Mouse (Mus musculus) lung, adult 18-20 months (tissue): ENCODE measurements around the gene Cyp2d22.

Experiments used
- DNase-seq, 2 experiments: peaks; one replicate each; pipeline ENCODE4 v3.0.0; 2022; ENCODE audit warnings: mixed read lengths in 2 of 2

The Cyp2d22 gene

DNA sequence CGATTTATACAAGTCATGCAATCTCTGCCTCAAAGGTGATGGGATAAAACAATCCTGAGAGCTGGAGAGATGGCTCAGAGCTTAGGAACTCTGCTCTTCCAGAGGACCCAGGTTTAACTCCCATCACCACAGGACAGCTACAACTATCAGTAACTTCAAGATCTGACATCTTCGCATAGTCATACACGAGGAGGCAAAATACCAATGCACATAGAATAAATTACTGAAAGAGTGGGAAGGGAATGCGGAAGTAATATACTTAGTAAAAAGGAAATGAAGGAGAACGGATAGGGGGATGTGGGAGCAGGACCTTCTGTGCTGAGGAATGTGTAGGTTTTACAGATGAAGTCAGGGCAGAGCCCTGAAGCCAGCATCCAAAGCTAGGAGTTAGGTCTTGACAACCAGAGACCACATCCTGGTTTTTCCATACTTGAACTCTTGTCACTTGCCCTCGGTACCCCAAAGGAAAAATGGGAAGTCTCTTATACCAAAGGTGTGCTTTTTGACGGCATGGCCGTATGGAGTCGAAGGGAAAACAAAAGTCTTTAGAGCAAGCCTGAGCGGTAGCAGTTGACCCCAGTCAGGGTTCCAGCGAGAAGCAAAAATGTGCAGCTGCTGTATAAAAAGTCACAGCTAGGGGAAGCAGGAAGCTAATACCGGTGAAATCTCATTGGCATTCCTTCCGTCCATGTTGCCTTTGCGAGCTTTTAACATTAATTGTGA, 33.3 kb downstream of the Cyp2d22 start:
- no peak for DNase-seq

DNA sequence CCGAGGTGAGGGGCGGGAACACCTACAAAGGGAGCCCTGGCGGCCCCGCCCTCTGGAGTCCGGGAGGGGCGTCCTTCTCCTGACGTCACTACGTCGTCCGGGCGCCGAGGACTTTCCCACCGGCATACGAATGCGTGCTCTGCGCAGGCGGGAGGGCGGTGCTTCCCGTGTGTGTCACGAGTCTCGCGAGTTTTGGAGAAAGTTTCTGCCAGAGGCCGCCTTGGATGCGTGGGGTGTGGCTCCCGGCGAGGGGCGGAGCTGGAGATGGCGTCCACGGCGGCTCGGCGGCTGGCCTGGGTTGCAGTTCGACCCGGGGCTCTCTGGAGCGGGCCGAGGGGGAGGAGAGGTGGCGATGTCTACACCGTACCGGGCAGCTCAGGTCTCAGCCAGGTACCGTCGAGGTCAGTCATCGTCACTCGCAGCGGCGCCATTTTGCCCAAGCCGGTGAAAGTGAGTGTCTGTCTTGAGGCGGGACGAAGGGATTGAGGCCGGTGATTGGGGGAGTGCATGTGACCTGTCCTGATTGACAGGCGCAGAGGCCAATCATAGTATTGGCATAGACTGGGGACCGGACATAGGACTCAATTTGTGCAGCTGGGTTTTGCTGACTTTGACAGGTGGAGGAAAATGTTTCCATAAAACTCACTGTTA, 34.1 kb downstream of the Cyp2d22 start:
- peak; percentile 98 to 99 for DNase-seq

DNA sequence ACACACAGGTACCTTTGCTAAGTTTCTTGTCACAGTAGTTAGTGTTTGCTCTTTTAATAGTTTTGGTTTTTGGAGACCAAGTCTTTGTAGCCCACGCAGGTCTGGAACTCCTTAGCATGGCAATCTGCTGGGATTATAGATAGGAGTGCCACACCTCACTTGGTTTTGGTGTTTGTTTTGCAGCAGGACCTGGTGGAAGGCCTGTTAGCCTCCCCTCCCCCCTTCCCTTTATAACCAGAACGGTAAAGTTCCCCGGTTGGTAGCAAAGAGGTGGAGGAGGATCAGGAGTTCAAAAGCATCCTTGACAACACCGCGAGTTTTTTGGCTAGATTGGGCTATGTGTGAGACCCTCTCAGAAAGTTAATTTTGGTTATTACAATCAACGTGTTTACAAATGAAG, 35.1 kb downstream of the Cyp2d22 start:
- no peak for DNase-seq

DNA sequence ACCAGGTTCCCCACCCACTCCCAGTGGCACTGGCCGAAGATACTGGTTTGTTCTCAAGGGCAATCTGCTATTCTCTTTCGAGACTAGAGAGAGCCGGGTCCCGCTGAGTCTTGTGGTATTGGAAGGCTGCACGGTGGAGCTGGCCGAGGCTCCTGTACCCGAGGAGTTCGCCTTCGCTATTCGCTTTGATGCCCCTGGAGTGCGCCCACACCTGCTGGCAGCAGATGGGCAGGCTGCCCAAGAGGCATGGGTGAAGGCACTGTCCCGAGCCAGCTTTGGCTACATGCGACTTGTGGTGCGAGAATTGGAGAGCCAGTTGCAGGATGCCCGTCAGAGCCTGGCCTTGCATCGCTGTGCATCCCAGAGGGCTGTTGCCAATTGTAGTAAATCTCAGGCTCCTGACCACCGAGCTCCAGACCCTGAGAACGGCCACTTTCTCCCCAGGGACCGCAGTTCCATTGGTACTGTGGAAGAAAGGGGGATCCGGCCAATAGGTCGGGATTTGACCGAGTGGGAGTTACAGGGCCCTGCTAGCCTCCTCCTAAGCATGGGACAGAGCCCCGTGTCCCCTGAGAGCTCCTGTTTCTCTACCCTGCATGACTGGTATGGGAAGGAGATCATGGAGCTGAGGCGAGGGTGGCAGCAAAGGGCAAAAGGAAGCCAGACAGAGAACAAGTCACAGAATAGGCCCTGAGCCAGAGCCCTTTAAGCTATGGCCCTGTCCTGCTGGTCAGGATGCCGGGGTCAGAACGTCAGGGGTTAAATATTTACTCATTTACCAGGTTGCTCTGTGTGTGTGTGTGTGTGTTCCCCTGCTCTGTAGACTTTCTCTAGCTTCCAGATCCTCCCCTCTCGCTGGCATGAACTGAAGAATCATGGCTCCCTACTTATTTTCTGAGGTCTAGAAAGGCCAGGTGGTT, 36.4 kb downstream of the Cyp2d22 start:
- no peak for DNase-seq

DNA sequence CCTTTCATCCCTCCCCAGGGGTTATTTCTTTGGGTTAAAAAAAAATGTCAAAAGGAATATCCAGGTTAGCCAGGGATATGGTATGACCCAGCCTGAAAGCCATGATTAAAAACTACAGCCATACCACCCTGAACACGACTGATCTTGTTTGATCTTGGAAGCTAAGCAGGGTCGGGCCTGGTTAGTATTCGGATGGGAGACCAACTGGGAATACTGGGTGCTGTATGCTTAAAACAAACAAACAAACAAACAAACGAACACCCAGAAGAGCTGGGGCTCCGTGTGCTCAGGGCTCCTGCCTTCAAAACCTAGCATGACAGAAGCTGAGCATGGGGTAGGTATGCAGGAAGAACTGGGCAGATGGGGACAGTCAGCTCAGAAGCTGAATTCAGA, 37.5 kb downstream of the Cyp2d22 start:
- DNase-seq = no peak

DNA sequence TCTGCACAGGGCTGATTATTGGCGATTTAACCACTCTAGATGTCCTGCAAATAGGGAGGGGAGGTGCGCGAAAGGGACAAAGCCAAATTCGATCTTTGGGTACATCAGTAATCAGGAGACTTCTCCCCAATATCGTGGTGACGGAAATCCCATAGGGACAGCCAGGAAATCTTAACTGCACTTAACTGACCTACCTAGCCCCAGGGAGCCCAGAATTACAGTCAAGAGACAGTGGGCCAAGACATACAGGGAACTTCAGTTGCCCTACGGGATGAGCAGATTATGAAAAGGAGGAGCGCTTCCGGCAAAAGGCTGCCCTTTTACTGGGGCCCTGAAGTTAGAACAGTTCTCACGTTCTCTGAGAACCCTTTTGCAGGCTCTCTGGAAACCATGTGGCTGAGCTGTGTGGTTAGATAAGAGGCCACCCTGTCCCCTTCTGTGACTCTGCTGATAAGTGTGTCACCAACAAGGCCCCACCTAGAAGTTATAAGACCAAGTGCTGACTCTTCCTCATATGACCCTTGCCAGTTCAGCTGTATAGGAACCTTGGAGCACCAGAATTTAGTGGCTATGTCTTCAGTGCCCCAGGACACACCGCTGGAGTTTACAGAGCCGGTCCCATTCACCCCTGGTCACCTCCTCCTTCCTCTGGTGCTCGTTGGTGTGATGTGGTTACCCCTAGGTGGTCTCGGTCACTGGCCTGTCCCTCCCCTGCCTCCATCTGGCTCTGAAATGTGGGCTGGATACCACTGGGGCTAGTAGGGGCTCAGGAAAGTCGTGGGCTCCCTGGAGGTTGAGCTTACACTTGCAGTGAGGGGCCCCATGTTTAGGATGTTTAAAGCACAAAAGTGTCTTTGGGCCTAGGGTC, 38.2 kb downstream of the Cyp2d22 start:
- no peak for DNase-seq

DNA sequence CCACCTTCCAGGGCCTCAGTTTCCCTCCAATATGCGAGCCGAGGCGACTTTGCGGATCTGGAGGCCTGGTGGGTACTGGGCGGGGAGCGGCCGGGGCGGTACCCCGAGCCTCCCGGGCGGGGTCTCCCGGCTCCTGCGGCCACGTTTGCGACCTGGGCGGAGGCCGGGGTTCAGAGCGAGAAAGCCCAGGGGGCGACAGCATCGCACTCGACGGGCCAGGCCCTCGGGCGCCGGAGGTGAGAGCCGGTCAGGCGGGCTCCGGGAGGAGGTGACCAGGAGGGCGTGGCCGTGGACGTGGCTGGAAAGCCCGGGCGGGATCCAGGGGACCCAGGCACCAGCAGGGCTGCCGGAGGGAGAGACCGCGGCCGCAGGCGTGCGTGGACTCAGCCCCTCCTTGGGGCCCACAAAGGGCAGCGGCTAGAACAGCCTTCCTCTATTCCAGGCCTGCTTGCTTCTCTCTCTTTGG, 39.0 kb downstream of the Cyp2d22 start:
- peak; percentile 62 to 66 for DNase-seq

DNA sequence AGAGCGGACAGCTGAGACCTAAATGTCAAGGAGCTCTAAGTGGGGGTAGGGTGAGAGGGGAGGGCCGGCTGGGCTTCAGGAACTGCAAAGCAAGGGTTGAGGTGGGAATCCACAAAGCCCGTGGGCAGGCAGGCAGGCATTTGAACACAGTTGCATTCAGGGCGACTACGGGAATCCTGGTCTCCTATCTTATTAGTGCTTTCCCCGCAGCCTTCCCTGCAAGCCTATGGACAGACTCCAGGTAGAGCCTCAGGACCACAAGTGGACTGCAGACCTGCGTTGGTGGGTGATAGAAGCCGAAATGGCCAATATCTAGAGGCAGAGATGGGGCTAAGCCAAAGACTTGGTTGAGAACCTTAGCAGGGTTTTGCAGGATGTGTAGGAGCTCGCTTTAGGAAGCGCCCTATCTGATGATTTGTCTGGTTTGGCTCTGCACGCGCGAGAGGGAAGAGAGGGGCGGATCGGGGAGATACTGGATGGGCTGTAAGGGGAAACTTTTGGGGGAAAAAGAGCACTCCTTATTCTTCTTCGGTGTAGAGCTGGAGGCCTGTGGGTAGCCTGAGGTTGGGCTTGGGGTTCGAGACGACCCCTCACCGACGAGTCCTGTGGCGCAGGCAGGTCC, 39.5 kb downstream of the Cyp2d22 start:
- no peak for DNase-seq

DNA sequence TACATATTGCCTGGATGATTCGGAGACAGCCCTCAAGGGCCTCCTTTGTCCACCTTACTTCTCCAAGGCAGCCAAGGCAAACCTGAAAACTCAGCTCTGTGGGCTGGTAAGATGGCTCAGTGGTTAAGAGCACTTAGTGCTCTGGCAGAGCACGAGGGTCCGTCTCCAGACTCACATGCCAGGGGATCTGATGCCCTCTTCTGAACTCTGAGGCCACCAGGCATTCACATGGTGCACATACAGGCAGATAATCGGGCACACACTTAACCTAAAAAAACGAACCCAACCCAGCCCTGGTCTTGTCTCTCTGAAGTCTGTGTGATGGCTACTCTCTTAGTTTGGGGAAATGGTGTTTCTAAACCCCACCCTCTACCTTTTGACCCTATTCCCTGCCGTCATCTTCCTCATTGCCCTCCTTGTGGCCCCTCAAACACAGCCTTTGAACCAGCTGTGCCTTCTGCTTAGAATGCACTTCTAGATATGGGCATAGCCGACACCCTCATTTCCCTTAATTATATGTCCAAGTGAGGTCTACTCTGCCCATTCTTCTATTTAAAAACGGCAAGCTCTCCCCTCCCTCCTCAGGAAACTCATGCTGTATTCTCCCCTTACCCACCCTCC, 40.3 kb downstream of the Cyp2d22 start:
- DNase-seq = no peak

DNA sequence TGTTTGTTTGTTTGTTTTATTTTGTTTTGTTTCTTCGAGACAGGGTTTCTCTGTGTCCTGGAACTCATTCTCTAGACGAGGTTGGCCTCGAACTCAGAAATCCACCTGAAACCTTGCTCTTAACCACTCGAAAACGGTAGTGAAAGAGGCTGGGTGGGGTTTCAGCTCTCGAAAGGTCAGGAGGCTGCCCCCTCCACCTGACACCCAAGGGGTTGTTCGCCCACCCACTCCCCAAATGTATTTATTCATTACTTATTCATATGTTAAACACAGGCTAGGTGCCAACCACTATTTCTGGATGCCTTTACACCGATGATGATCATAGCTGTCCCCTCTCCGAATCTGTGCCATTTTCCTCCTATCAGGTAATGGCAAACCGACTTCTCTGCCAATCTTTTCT, 40.9 kb downstream of the Cyp2d22 start:
- DNase-seq = no peak

DNA sequence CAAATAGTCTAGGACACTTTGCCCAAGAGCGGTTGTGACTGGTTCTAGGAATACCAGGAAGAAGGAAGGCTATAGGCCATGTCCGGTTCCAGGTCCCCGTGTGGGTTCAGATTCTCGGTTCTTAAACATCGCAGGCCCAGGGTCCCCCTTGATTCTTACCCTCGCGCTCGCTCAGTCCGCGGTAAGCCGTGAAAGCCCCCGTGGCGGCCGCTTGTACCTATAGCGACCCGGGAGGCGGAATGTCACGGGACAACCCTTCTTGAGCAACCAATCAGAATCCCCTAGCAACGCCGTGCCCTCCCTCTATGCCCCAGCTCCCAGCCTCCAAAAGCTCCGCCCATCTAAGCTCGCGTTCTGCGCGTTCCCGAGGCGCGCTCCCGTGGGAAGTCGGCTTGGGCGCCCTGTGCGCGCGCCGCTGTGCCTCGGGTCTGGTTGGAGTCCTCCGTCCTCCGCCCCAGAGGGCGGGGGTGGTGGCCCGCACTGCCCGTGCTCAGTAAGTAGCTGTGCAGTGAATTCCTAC, 41.4 kb downstream of the Cyp2d22 start, which contains the start of the genes Naga, Pheta2 and Smdt1:
Gene Naga, minus strand, starts transcription at position 333 of the 520 bp plus-strand sequence.
Gene Pheta2, plus strand, starts transcription at position 350 of the 520 bp plus-strand sequence.
Gene Smdt1, plus strand, starts transcription at position 367 of the 520 bp plus-strand sequence.
- DNase-seq = peak; percentile 97 to 98

DNA sequence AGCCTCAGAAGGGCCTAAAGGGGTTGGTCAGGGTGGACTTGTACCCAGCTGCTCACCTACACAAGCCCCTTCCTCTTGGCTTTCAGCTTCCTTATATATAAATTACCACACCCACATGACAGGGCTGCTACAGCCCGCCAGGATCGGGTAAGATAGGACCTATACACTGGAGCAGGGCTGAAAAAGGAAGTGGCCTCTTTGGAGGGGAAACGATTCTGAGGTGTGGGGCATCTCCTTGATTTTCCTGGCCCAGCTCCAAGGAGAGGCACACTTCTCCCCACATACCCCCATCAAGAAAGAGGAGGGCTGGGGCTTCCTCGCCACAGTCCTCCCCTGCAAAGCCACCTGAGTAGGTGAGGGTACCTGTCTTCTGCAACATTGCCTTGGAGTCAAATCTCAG, 42.2 kb downstream of the Cyp2d22 start:
- DNase-seq = no peak

DNA sequence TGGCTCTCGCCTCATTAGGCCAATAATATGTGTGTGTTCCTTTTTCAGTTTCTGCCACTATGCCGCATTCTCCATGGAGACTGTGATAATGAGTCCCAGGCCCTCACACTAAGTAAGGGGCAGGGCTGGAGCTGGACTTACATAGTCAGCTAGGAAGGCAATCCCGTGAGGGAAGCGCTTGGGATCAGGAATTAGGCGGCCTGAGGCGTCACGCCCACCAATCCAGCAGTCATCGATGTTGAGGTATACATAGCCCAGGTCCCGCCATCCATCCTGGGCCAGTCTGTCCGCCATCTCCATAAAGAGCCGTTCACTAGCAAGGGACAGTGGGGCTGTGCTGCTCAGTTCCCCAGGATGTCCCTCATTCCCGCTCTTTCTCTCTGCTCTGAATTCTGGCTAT, 43.4 kb downstream of the Cyp2d22 start:
- no peak for DNase-seq

DNA sequence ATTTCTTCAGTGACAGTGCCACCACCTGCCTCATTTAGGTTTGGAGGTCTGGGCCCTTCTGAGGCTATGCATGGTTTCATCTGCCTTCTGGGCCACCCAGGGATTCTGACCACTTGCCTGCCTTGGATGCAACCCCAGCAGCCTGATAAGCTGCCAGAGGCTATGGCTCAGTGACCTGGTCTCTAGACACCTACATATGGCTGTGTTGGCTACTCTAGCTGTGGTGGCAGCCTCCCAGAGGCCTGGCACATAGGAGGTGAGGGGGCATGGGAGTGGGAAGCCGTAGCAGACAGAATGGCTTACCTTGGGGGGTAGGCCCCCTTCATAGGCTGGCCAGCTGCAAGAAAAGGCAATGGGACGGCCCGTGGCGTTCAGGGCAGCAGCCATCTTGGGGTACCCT, 44.9 kb downstream of the Cyp2d22 start:
- DNase-seq = no peak

DNA sequence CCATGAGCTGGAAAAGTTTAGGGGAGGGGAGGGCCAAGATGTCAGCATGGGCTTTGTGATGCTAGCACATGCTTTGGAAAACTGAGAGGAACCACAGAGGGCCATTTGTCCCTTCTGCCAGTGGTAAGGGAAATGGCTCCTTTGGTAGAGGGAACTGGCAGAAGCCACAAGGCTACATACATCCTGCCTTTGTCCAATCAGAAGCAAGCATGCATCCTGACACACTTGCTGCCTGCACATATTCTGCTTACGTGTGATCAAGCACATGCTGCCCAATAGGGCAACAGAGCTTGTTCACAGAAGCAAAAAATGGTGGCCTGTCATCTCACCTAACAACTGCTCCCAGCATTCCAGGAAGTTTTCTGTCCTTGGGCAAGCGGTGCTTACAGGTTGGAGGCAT, 54.7 kb downstream of the Cyp2d22 start:
- DNase-seq = no peak

DNA sequence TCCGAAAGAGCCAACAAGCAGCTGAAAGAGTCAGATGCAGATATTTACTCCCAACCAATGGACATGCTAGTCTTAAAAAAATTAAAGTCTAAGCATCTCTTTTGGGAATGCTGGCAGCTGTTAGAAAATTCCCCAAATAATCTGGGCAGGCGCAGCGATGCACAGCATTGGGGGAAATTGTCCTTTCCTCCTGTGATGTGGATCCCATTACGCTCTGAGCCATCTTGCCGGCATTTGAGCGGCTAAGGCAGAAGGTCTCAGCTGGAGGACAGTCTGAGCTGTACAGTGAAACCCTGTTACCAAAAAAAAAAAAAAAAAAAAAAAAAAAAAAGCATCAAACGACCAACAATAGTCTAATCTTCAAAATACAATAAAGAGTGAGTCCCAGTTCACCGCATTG, 57.9 kb downstream of the Cyp2d22 start:
- no peak for DNase-seq
